ENCODE assay signal across 8 mouse cellular contexts in the genomic region with DNA sequence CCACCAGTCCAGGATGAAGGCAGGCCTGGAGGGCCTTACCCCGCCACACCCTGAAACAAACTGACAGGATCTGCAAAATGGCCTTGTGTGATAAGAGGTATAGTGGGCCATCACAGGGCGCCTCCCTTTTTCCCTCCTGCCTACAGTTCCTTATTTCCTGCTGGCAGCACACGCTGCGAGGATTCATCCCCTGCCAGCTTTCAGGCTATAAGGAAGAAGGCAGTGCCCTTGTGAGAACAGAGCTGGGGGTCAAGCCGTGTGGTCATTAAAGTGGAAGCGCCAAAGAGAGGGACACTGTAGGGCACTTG. TPM values are rescaled to one million over a fixed set of nuclear protein-coding genes. Genes with fewer than 3 reads are reported as not detected.
DNase-seq lines count a peak whose midpoint lies in the region; ATAC-seq and TF ChIP-seq lines count a peak whose summit lies in the region.

No protein-coding gene starts in this region.

- TF ChIP-seq EP300 in MEL (IDR thresholded peaks at IDR 0.05; ENCODE audit: low read depth in 1 of 2, low read length in 2 of 2), result peak; percentile 91 to 93
- TF ChIP-seq EP300 in liver, embryonic 14.5 days (IDR thresholded peaks at IDR 0.05; ENCODE audit: low read depth), result peak; percentile 77

- H3K36me3 ChIP-seq in heart, embryonic 15.5 days, result peaks cover 7% of the 10 kb centered on the region
- peaks cover 19 to 54% of the 10 kb centered on the region in 2 experiments for H3K36me3 ChIP-seq in MEL (ENCODE audit: control insufficient read depth in 1 of 2, insufficient read depth in 2 of 2, low read length in 2 of 2)
- peaks cover 22% of the 10 kb centered on the region for H3K36me3 ChIP-seq in forebrain, embryonic 13.5 days (ENCODE audit: poor library complexity, severe bottlenecking)
- H3K36me3 ChIP-seq in liver, embryonic 14.5 days (replicated peaks; ENCODE audit: control insufficient read depth, insufficient read depth, low read depth), result peaks cover 17% of the 10 kb centered on the region

- no peaks in the 10 kb centered on the region for H3K27me3 ChIP-seq in heart, embryonic 15.5 days
- H3K27me3 ChIP-seq in MEL (ENCODE audit: control insufficient read depth in 1 of 2, insufficient read depth in 2 of 2, low read length in 2 of 2), result no peaks in the 10 kb centered on the region
- H3K27me3 ChIP-seq in forebrain, embryonic 13.5 days, result no peaks in the 10 kb centered on the region
- no peaks in the 10 kb centered on the region for H3K27me3 ChIP-seq in liver, embryonic 14.5 days (ENCODE audit: control insufficient read depth, insufficient read depth, low read length)

- peaks cover 57% of the 10 kb centered on the region for H3K79me2 ChIP-seq in MEL (ENCODE audit: control insufficient read depth, insufficient read depth, low read length, poor library complexity)

- no peak for TF ChIP-seq POLR2A in MEL (IDR thresholded peaks at IDR 0.05; ENCODE audit: control insufficient read depth in 1 of 2, insufficient read depth in 1 of 2, low read depth in 1 of 2, low read length in 2 of 2, poor library complexity in 1 of 2)

- peak overlapping the region; percentile 97 for H3K4me3 ChIP-seq in heart, embryonic 15.5 days
- peak overlapping the region; percentile 74 for H3K4me3 ChIP-seq in MEL (ENCODE audit: control insufficient read depth in 1 of 2, insufficient read depth in 1 of 2, low read depth in 2 of 2, low read length in 2 of 2)
- peak overlapping the region; percentile 77 for H3K4me3 ChIP-seq in forebrain, embryonic 13.5 days
- H3K4me3 ChIP-seq in liver, embryonic 14.5 days (ENCODE audit: insufficient read depth in 1 of 2, low read depth in 2 of 2, low read length in 2 of 2), result peak overlapping the region; percentile 84 to 91

- WGBS in heart, embryonic 15.5 days, result 11% methylated on average over 4 of the region's 6 CpGs
- 12% methylated on average over 6 of the region's 6 CpGs for WGBS in forebrain, embryonic 13.5 days
- WGBS in liver, embryonic 14.5 days (ENCODE audit: insufficient replicate concordance), result 1% methylated on average over 6 of the region's 6 CpGs

- H3K4me1 ChIP-seq in heart, embryonic 15.5 days (replicated peaks), result peaks cover 41% of the 10 kb centered on the region
- peaks cover 22 to 55% of the 10 kb centered on the region in 2 experiments for H3K4me1 ChIP-seq in MEL (ENCODE audit: control insufficient read depth in 1 of 2, insufficient read depth in 2 of 2, low read length in 2 of 2)
- H3K4me1 ChIP-seq in forebrain, embryonic 13.5 days, result peaks cover 41% of the 10 kb centered on the region
- H3K4me1 ChIP-seq in liver, embryonic 14.5 days (replicated peaks; ENCODE audit: control insufficient read depth in 2 of 2, insufficient read depth in 2 of 2, low read length in 1 of 2), result peaks cover 34 to 38% of the 10 kb centered on the region in 2 experiments

- H3K9ac ChIP-seq in heart, embryonic 15.5 days, result peak overlapping the region; percentile 93
- H3K9ac ChIP-seq in MEL (ENCODE audit: control insufficient read depth, low read depth, low read length, poor library complexity, severe bottlenecking), result peak overlapping the region; percentile 94
- peak overlapping the region; percentile 94 for H3K9ac ChIP-seq in forebrain, embryonic 13.5 days
- H3K9ac ChIP-seq in liver, embryonic 14.5 days (replicated peaks), result peak overlapping the region; percentile 91

- DNase-seq in heart, postnatal 25 days (ENCODE audit: low spot score), result no peak
- peak; percentile 97 for DNase-seq in MEL (ENCODE audit: low read depth, low spot score)
- peak; percentile 80 to 81 (median 80) for DNase-seq in liver, embryonic 14.5 days (ENCODE audit: low read depth in 3 of 3, low spot score in 3 of 3)
- DNase-seq in right cerebral cortex, postnatal 14 days, result no peak
- DNase-seq in cerebellum, adult 9-10 months, result no peak
- DNase-seq in kidney, adult 9 months, result no peak

- peak overlapping the region; percentile 89 for H3K4me2 ChIP-seq in heart, embryonic 15.5 days
- peak overlapping the region; percentile 88 for H3K4me2 ChIP-seq in forebrain, embryonic 13.5 days
- H3K4me2 ChIP-seq in liver, embryonic 14.5 days (ENCODE audit: low read depth), result peak overlapping the region; percentile 88

- no peak for TF ChIP-seq RAD21 in MEL (IDR thresholded peaks at IDR 0.05; ENCODE audit: low read depth, low read length)

- ATAC-seq in heart, embryonic 15.5 days (replicated peaks; ENCODE audit: insufficient number of reproducible peaks, insufficient read depth, low FRiP score, low read depth), result no peak
- peak; percentile 5; the same call in 1 of the 2 replicates for ATAC-seq in forebrain, embryonic 13.5 days
- ATAC-seq in liver, embryonic 14.5 days (ENCODE audit: insufficient read depth), result peak; percentile 81

- no peaks in the 10 kb centered on the region for H3K9me3 ChIP-seq in heart, embryonic 15.5 days (replicated peaks)
- no peaks in the 10 kb centered on the region for H3K9me3 ChIP-seq in MEL (replicated peaks; ENCODE audit: insufficient read depth, low read length)
- no peaks in the 10 kb centered on the region for H3K9me3 ChIP-seq in forebrain, embryonic 13.5 days (replicated peaks)
- H3K9me3 ChIP-seq in liver, embryonic 14.5 days (ENCODE audit: control insufficient read depth, low read length), result no peaks in the 10 kb centered on the region

- intact Hi-C loops in heart, postnatal 25 days (cut with DNase I), result no loop called here

- peak overlapping the region; percentile 99 for H3K27ac ChIP-seq in heart, embryonic 15.5 days
- peak overlapping the region; percentile 95 for H3K27ac ChIP-seq in MEL (ENCODE audit: control insufficient read depth, low read depth, low read length)
- H3K27ac ChIP-seq in forebrain, embryonic 13.5 days, result peak overlapping the region; percentile 97
- H3K27ac ChIP-seq in liver, embryonic 14.5 days, result peak overlapping the region; percentile 98

- no peak for TF ChIP-seq CTCF in MEL (IDR thresholded peaks at IDR 0.05 in 2 of 3, conservative IDR thresholded peaks at IDR 0.05 in 1 of 3; ENCODE audit: control insufficient read depth in 1 of 3, insufficient read depth in 1 of 3, low read depth in 2 of 3, low read length in 3 of 3, poor library complexity in 1 of 3, severe bottlenecking in 1 of 3)
- no peak; the same call in 1 of the 2 replicates for TF ChIP-seq CTCF in liver, embryonic 14.5 days (IDR thresholded peaks at IDR 0.05; ENCODE audit: low read depth)

TF ChIP-seq in MEL, 35 proteins besides CTCF, POLR2A, EP300 and RAD21 (continues in another document):
- TF ChIP-seq POLR2AphosphoS5 (IDR thresholded peaks at IDR 0.05; ENCODE audit: borderline replicate concordance, low read depth, low read length) (no peak), NRF1 (IDR thresholded peaks at IDR 0.05; ENCODE audit: insufficient read depth, low read depth, low read length, poor library complexity, severe bottlenecking) (no peak), MXI1 (IDR thresholded peaks at IDR 0.05; ENCODE audit: low read depth, low read length) (peak; percentile 82), GABPA (IDR thresholded peaks at IDR 0.05; ENCODE audit: low read depth, low read length) (no peak), ETS1 (IDR thresholded peaks at IDR 0.05; ENCODE audit: low read depth, low read length) (peak; percentile 81), SMC3 (IDR thresholded peaks at IDR 0.05; ENCODE audit: low read depth, low read length) (no peak), BHLHE40 (IDR thresholded peaks at IDR 0.05; ENCODE audit: borderline replicate concordance, low read depth, low read length) (no peak), NELFE (IDR thresholded peaks at IDR 0.05; ENCODE audit: low read depth, low read length) (no peak), USF1 (IDR thresholded peaks at IDR 0.05; ENCODE audit: low read depth, low read length) (0 out of 2 replicates have a peak, but pooled peaks have one; percentile 4), MYC (IDR thresholded peaks at IDR 0.05; ENCODE audit: low read depth, low read length) (peak; percentile 87), E2F4 (IDR thresholded peaks at IDR 0.05; ENCODE audit: borderline replicate concordance, low read depth, low read length) (no peak), USF2 (IDR thresholded peaks at IDR 0.05; ENCODE audit: borderline replicate concordance in 1 of 2, insufficient read depth in 1 of 2, low read depth in 1 of 2, low read length in 2 of 2) (no peak), MAFK (IDR thresholded peaks at IDR 0.05; ENCODE audit: borderline replicate concordance, low read depth, low read length) (no peak), RCOR1 (IDR thresholded peaks at IDR 0.05; ENCODE audit: low read depth, low read length) (no peak; the same call in 1 of the 2 replicates), ELF1 (IDR thresholded peaks at IDR 0.05; ENCODE audit: low read depth, low read length) (peak; percentile 37; the same call in 1 of the 2 replicates), POLR2AphosphoS2 (IDR thresholded peaks at IDR 0.05; ENCODE audit: low read length) (no peak), TBP (IDR thresholded peaks at IDR 0.05; ENCODE audit: low read depth, low read length) (peak; percentile 93), CHD2 (IDR thresholded peaks at IDR 0.05; ENCODE audit: low read length) (no peak), GATA1 (IDR thresholded peaks at IDR 0.05; ENCODE audit: low read depth, low read length) (peak; percentile 89), TCF12 (IDR thresholded peaks at IDR 0.05; ENCODE audit: low read depth, low read length) (peak; percentile 86), ZNF384 (IDR thresholded peaks at IDR 0.05; ENCODE audit: low read depth, low read length) (no peak)

RNA-seq across cellular contexts. Expression of gene Ctbp1, which starts 1.1 kb away (rescaled TPM):
- polyA plus RNA-seq in heart, embryonic 15.5 days (2015; fragmentation: Nextera tagmentation; extraction: Ambion mirVana), result 190 and 256 TPM in 2 replicates
- 100 to 1,000 TPM; 208 to 209 TPM for total RNA-seq in heart, postnatal 25 days (2021)
- total RNA-seq in MEL (2012; rRNA removed), result 413 and 443 TPM in 2 replicates
- polyA plus RNA-seq in MEL (2012; ENCODE audit: insufficient read depth in 1 of 2, insufficient read length in 2 of 2, low read depth in 1 of 2, low replicate concordance in 2 of 2, missing spikeins in 1 of 2), result 100 to 1,000 TPM; 353 to 595 TPM
- 488 and 509 TPM in 2 replicates for polyA plus RNA-seq in forebrain, embryonic 13.5 days (2015; fragmentation: Nextera tagmentation; extraction: Ambion mirVana)
- polyA plus RNA-seq in liver, embryonic 14.5 days (2012; rRNA removed), result 85.0 and 107 TPM in 2 replicates
- 165 and 191 TPM in 2 replicates for polyA plus RNA-seq in liver, embryonic 14.5 days (2014; fragmentation: Nextera tagmentation; extraction: Ambion mirVana)

RNA-seq across cellular contexts. Expression of gene Spon2, which starts 55.5 kb away (rescaled TPM):
- polyA plus RNA-seq in heart, embryonic 15.5 days (2015; fragmentation: Nextera tagmentation; extraction: Ambion mirVana), result 59.7 and 67.2 TPM in 2 replicates
- total RNA-seq in heart, postnatal 25 days (2021), result 10 to 100 TPM in 1 of 2 experiments, 1 to 10 TPM in 1; 3.4 to 13.6 TPM
- total RNA-seq in MEL (2012; rRNA removed), result 1.7 and 3.1 TPM in 2 replicates
- polyA plus RNA-seq in MEL (2012; ENCODE audit: insufficient read depth in 1 of 2, insufficient read length in 2 of 2, low read depth in 1 of 2, low replicate concordance in 2 of 2, missing spikeins in 1 of 2), result 1 to 10 TPM in 1 of 2 experiments, not detected in 1; 2.6 TPM
- 1.1 and 1.9 TPM in 2 replicates for polyA plus RNA-seq in forebrain, embryonic 13.5 days (2015; fragmentation: Nextera tagmentation; extraction: Ambion mirVana)
- polyA plus RNA-seq in liver, embryonic 14.5 days (2012; rRNA removed), result 6.9 and 7.6 TPM in 2 replicates
- polyA plus RNA-seq in liver, embryonic 14.5 days (2014; fragmentation: Nextera tagmentation; extraction: Ambion mirVana), result 10.4 and 12.0 TPM in 2 replicates

Comparison
In these comparisons a context has a peak if more than half of its experiments do, and no peak if none do; other contexts are left out.
1. DNase-seq: peak in MEL (single experiment) and liver, embryonic 14.5 days (3 of 3); none in heart, postnatal 25 days (single experiment), right cerebral cortex, postnatal 14 days (single experiment), cerebellum, adult 9-10 months (single experiment) and kidney, adult 9 months (single experiment).
2. Peak in every context shown above with its lines, with median percentiles within 50 percentile points of each other: H3K27ac ChIP-seq, H3K4me2 ChIP-seq, H3K4me3 ChIP-seq and H3K9ac ChIP-seq.